ENCODE assay signal across 7 mouse cellular contexts in the genomic region with DNA sequence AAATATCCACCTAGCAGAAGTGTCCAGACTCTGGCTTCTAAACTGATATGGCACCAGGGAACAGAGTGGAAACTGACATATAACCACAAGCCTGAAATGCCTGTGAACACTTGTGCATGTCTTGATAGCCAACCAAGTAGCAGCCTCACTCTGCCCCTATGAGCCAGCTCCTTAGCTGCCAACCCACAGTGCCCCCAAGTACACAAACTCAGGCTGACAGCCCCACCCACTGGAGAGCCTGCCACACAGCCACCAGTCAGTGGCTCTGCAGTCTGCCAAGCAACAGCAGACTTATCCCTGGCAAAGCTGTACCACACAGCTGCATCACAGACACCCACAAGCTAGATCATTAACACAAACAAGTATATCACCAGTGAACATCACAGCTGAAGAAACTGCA. TPM values are rescaled to one million over a fixed set of nuclear protein-coding genes. Genes with fewer than 3 reads are reported as not detected.
DNase-seq lines count a peak whose midpoint lies in the region; ATAC-seq and TF ChIP-seq lines count a peak whose summit lies in the region.

No protein-coding gene starts in this region.

- DNase-seq in kidney, postnatal 4 days = peak; percentile 38 to 55
- DNase-seq in kidney, adult 9 months = no peak
- DNase-seq in frontal cortex, postnatal 36 days (ENCODE audit: low spot score in 2 of 2) = peak; percentile 38 to 39
- no peak for DNase-seq in lung, adult 2 months
- peak; percentile 50 to 52 for DNase-seq in thymus, adult 18-20 months
- no peak for DNase-seq in cerebellum, adult 8-10 months

- no peaks in the 10 kb centered on the region for H3K4me1 ChIP-seq in lung, adult 2 months (ENCODE audit: control insufficient read depth, insufficient read depth, low read length)
- H3K4me1 ChIP-seq in neural tube, embryonic 15.5 days = no peaks in the 10 kb centered on the region

- no peak for ATAC-seq in neural tube, embryonic 15.5 days (ENCODE audit: low FRiP score)

- H3K9me3 ChIP-seq in neural tube, embryonic 15.5 days (replicated peaks) = no peaks in the 10 kb centered on the region

- H3K36me3 ChIP-seq in neural tube, embryonic 15.5 days = no peaks in the 10 kb centered on the region

- H3K27me3 ChIP-seq in neural tube, embryonic 15.5 days (replicated peaks) = no peaks in the 10 kb centered on the region

- H3K4me3 ChIP-seq in lung, adult 2 months (replicated peaks; ENCODE audit: extremely low read depth, low read depth, low read length) = no peak overlapping the region
- H3K4me3 ChIP-seq in neural tube, embryonic 15.5 days (replicated peaks) = no peak overlapping the region

- no peak overlapping the region for H3K9ac ChIP-seq in neural tube, embryonic 15.5 days (replicated peaks)

- TF ChIP-seq POLR2A in lung, adult 2 months (IDR thresholded peaks at IDR 0.05; ENCODE audit: borderline replicate concordance, extremely low read depth, low read depth, low read length) = no peak

- H3K4me2 ChIP-seq in neural tube, embryonic 15.5 days = no peak overlapping the region

- H3K27ac ChIP-seq in neural tube, embryonic 15.5 days (replicated peaks) = no peak overlapping the region

- peak; percentile 46; the same call in 1 of the 2 replicates for TF ChIP-seq CTCF in lung, adult 2 months (IDR thresholded peaks at IDR 0.05; ENCODE audit: insufficient read depth, low read length)

RNA-seq across cellular contexts. Expression of a gene that starts 19.4 kb away (rescaled TPM):
- polyA plus RNA-seq in lung, adult 2 months (2012; rRNA removed) = 5.9 and 6.5 TPM in 2 replicates
- 3.1 and 4.9 TPM in 2 replicates for polyA plus RNA-seq in neural tube, embryonic 15.5 days (2015; fragmentation: Nextera tagmentation; extraction: Ambion mirVana)

RNA-seq across cellular contexts. Expression of a gene that starts 19.6 kb away (rescaled TPM):
- polyA plus RNA-seq in lung, adult 2 months (2012; rRNA removed) = 9.4 and 11.3 TPM in 2 replicates
- polyA plus RNA-seq in neural tube, embryonic 15.5 days (2015; fragmentation: Nextera tagmentation; extraction: Ambion mirVana) = 16.1 and 18.8 TPM in 2 replicates

Comparison
In these comparisons a context has a peak if more than half of its experiments do, and no peak if none do; other contexts are left out.
1. DNase-seq: peak in kidney, postnatal 4 days (2 of 2), frontal cortex, postnatal 36 days (2 of 2) and thymus, adult 18-20 months (2 of 2); none in kidney, adult 9 months (single experiment), lung, adult 2 months (single experiment) and cerebellum, adult 8-10 months (single experiment).